In the genomic region with DNA sequence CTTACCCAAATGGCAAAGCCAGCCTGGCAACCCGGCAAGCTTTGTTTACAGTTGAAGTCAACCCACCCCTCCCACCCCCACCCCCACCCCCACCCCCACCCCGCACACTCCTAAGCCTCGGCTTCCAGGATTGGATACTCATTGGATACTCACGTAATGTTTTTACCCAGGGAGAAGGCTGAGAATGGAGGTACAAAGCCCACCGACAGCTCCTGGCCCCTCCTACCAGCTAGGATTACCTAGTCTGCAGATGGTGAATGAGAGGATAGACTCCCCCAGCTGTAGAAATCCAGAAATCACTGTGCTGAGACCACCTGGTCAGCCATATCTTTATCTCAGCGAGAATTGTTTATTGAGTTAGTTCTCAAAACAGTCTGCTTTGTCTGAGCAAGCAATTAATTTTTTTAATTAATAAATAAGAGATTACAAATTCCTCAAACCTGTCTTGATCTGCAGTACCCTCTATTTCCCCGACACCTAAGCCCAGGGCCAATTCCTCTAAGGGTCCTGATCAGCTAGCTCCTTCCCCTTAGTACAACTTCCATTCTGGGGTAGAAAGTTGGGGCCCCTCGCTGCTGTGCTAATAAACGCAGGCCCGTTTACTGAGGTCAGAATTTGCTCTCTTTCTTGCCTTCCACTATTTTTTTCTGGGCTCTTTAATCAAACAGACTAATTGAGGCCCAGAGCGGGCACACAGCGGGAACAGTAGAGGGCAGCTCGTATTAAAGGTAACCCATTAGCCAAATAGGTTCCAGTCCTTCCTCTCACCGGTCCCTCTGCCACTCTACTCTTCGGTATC, we compare ENCODE assay signal across 8 mouse cellular contexts. TPM values are rescaled to one million over a fixed set of nuclear protein-coding genes. Genes with fewer than 3 reads are reported as not detected.
A peak's percentile ranks its signal among the peaks of the same experiment; 100 is the strongest.
DNase-seq lines count a peak whose midpoint lies in the region; ATAC-seq and TF ChIP-seq lines count a peak whose summit lies in the region.

No protein-coding gene starts in this region.

- no peak for TF ChIP-seq CTCF in liver, postnatal 0 days (IDR thresholded peaks at IDR 0.05; ENCODE audit: low read depth)

- no peaks in the 10 kb centered on the region for H3K4me1 ChIP-seq in heart, embryonic 11.5 days (ENCODE audit: control insufficient read depth, insufficient read depth, low read length)
- peaks cover 26% of the 10 kb centered on the region for H3K4me1 ChIP-seq in hindbrain, embryonic 10.5 days (replicated peaks)
- H3K4me1 ChIP-seq in liver, postnatal 0 days (ENCODE audit: insufficient read depth): 0 out of 2 replicates have a peak, but pooled peaks cover 5% of the 10 kb centered on the region

- WGBS in heart, embryonic 11.5 days (ENCODE audit: insufficient replicate concordance): 4% methylated on average over 14 of the region's 15 CpGs
- WGBS in hindbrain, embryonic 10.5 days: 7% methylated on average over 15 of the region's 15 CpGs
- WGBS in liver, postnatal 0 days (ENCODE audit: insufficient replicate concordance): 18% methylated on average over 15 of the region's 15 CpGs

- no peaks in the 10 kb centered on the region for H3K36me3 ChIP-seq in heart, embryonic 11.5 days (ENCODE audit: control insufficient read depth, insufficient read depth, low read length)
- H3K36me3 ChIP-seq in hindbrain, embryonic 10.5 days: no peaks in the 10 kb centered on the region
- H3K36me3 ChIP-seq in liver, postnatal 0 days (replicated peaks; ENCODE audit: insufficient read depth, low read length): no peaks in the 10 kb centered on the region

- TF ChIP-seq EP300 in liver, postnatal 0 days (IDR thresholded peaks at IDR 0.05; ENCODE audit: low read depth): no peak

- no peak for ATAC-seq in heart, embryonic 11.5 days (replicated peaks; ENCODE audit: insufficient number of reproducible peaks, low FRiP score, low TSS enrichment)
- ATAC-seq in liver, postnatal 0 days: peak; percentile 79

- H3K4me2 ChIP-seq in heart, embryonic 11.5 days: peak overlapping the region; percentile 46
- H3K4me2 ChIP-seq in liver, postnatal 0 days (ENCODE audit: low read depth, low read length): peak overlapping the region; percentile 53

- DNase-seq in heart, postnatal 14 days: no peak
- peak; percentile 85 for DNase-seq in ES-CJ7 (ENCODE audit: low read depth, low spot score)
- no peak for DNase-seq in hindbrain, embryonic 10.5 days (ENCODE audit: low spot score)
- DNase-seq in liver, postnatal 0 days: no peak
- no peak for DNase-seq in right cerebral cortex, adult 2 months (ENCODE audit: low spot score in 2 of 2)
- no peak for DNase-seq in thymus, postnatal 14 days
- DNase-seq in left cerebral cortex, adult 11 months (ENCODE audit: low spot score): no peak

- peak overlapping the region; percentile 15; the same call in 1 of the 2 replicates for H3K4me3 ChIP-seq in heart, embryonic 11.5 days (ENCODE audit: low read depth, low read length)
- H3K4me3 ChIP-seq in hindbrain, embryonic 10.5 days: peak overlapping the region; percentile 32
- peak overlapping the region; percentile 15 for H3K4me3 ChIP-seq in liver, postnatal 0 days (ENCODE audit: low read depth, low read length)

- H3K27me3 ChIP-seq in heart, embryonic 11.5 days (ENCODE audit: control insufficient read depth, insufficient read depth, low read length): no peaks in the 10 kb centered on the region
- H3K27me3 ChIP-seq in hindbrain, embryonic 10.5 days (ENCODE audit: insufficient read depth, poor library complexity, severe bottlenecking): no peaks in the 10 kb centered on the region
- peaks cover 4% of the 10 kb centered on the region; the same call in 1 of the 2 replicates for H3K27me3 ChIP-seq in liver, postnatal 0 days (ENCODE audit: insufficient read depth, low read length)

- peak overlapping the region; percentile 58; the same call in 1 of the 2 replicates for H3K9ac ChIP-seq in heart, embryonic 11.5 days (ENCODE audit: low read depth, low read length)
- H3K9ac ChIP-seq in liver, postnatal 0 days (replicated peaks): peak overlapping the region; percentile 44

- no peaks in the 10 kb centered on the region for H3K9me3 ChIP-seq in heart, embryonic 11.5 days (replicated peaks; ENCODE audit: control insufficient read depth, low read length)
- no peaks in the 10 kb centered on the region for H3K9me3 ChIP-seq in hindbrain, embryonic 10.5 days
- H3K9me3 ChIP-seq in liver, postnatal 0 days (ENCODE audit: low read length): no peaks in the 10 kb centered on the region

- intact Hi-C loops in heart, postnatal 14 days (cut with DNase I): loop anchor here (1.0 to 10.0 kb wide), 2 partner anchors 69 to 152 kb away; a partner anchor contains a TSS

- H3K27ac ChIP-seq in heart, embryonic 11.5 days (ENCODE audit: low read depth, low read length): no peak overlapping the region
- H3K27ac ChIP-seq in hindbrain, embryonic 10.5 days: peak overlapping the region; percentile 74
- peak overlapping the region; percentile 92 for H3K27ac ChIP-seq in liver, postnatal 0 days (ENCODE audit: low read depth)

RNA-seq across cellular contexts. Expression of a gene that starts 10.6 kb away (rescaled TPM):
- 2.4 and 3.4 TPM in 2 replicates for polyA plus RNA-seq in heart, embryonic 11.5 days (2014; fragmentation: Nextera tagmentation; extraction: Ambion mirVana)
- total RNA-seq in heart, postnatal 14 days (2021): under 1 TPM in 1 of 2 experiments, not detected in 1; 0.51 TPM
- 1.6 and 3.1 TPM in 2 replicates for polyA plus RNA-seq in hindbrain, embryonic 10.5 days (2016; fragmentation: Nextera tagmentation; extraction: Ambion mirVana)
- polyA plus RNA-seq in liver, postnatal 0 days (2015; fragmentation: Nextera tagmentation; extraction: Ambion mirVana): 0.52 and 0.95 TPM in 2 replicates

RNA-seq across cellular contexts. Expression of a gene that starts 22.6 kb away (rescaled TPM):
- polyA plus RNA-seq in heart, embryonic 11.5 days (2014; fragmentation: Nextera tagmentation; extraction: Ambion mirVana): 2,705 and 2,898 TPM in 2 replicates
- 100 to 1,000 TPM; 215 to 220 TPM for total RNA-seq in heart, postnatal 14 days (2021)
- 2,694 and 3,395 TPM in 2 replicates for polyA plus RNA-seq in hindbrain, embryonic 10.5 days (2016; fragmentation: Nextera tagmentation; extraction: Ambion mirVana)
- 1,043 and 1,160 TPM in 2 replicates for polyA plus RNA-seq in liver, postnatal 0 days (2015; fragmentation: Nextera tagmentation; extraction: Ambion mirVana)

RNA-seq across cellular contexts. Expression of a gene that starts 38.8 kb away (rescaled TPM):
- 131 and 139 TPM in 2 replicates for polyA plus RNA-seq in heart, embryonic 11.5 days (2014; fragmentation: Nextera tagmentation; extraction: Ambion mirVana)
- total RNA-seq in heart, postnatal 14 days (2021): 10 to 100 TPM; 26.1 to 29.1 TPM
- 284 and 332 TPM in 2 replicates for polyA plus RNA-seq in hindbrain, embryonic 10.5 days (2016; fragmentation: Nextera tagmentation; extraction: Ambion mirVana)
- 35.5 and 36.0 TPM in 2 replicates for polyA plus RNA-seq in liver, postnatal 0 days (2015; fragmentation: Nextera tagmentation; extraction: Ambion mirVana)

RNA-seq across cellular contexts. Expression of a gene that starts 45.4 kb away (rescaled TPM):
- 8.7 and 8.8 TPM in 2 replicates for polyA plus RNA-seq in heart, embryonic 11.5 days (2014; fragmentation: Nextera tagmentation; extraction: Ambion mirVana)
- total RNA-seq in heart, postnatal 14 days (2021): 10 to 100 TPM in 1 of 2 experiments, 1 to 10 TPM in 1; 9.4 to 12.1 TPM
- polyA plus RNA-seq in hindbrain, embryonic 10.5 days (2016; fragmentation: Nextera tagmentation; extraction: Ambion mirVana): 7.9 and 8.5 TPM in 2 replicates
- polyA plus RNA-seq in liver, postnatal 0 days (2015; fragmentation: Nextera tagmentation; extraction: Ambion mirVana): 148 and 175 TPM in 2 replicates

RNA-seq across cellular contexts. Expression of a gene that starts 50.3 kb away (rescaled TPM):
- polyA plus RNA-seq in heart, embryonic 11.5 days (2014; fragmentation: Nextera tagmentation; extraction: Ambion mirVana): 414 and 441 TPM in 2 replicates
- 1,000 to 10,000 TPM; 1,290 to 1,409 TPM for total RNA-seq in heart, postnatal 14 days (2021)
- 9.3 and 13.1 TPM in 2 replicates for polyA plus RNA-seq in hindbrain, embryonic 10.5 days (2016; fragmentation: Nextera tagmentation; extraction: Ambion mirVana)
- polyA plus RNA-seq in liver, postnatal 0 days (2015; fragmentation: Nextera tagmentation; extraction: Ambion mirVana): 1,168 and 1,173 TPM in 2 replicates
